Mouse (Mus musculus): ENCODE results near the gene Olfr986.

Gene Olfr986

GRCm38 (mm10) chr9:40235220-40235619 lies 54.5 kb downstream of the Olfr986 start:
- no peak for DNase-seq
